Mouse (Mus musculus) common myeloid progenitor, adult 5-6 weeks (primary cell): ENCODE results near the gene Gpc3. TPM values are rescaled to one million over a fixed set of nuclear protein-coding genes. Genes with fewer than 3 reads are reported as not detected.
"Not testable (repeated sequence)": the region's sequence is repeated elsewhere in the genome, so short reads cannot be mapped to it uniquely, and the experiment has no call there.

Experiments
- ATAC-seq: replicated peaks from 2 replicates; pipeline ENCODE4 v1.8.0; 2016; ENCODE audit warnings: low read depth, mild to moderate bottlenecking, moderate TSS enrichment, inconsistent platforms; ENCODE audit not compliant: poor library complexity, severe bottlenecking
- total RNA-seq: library from RNA; stranded (forward); fragments of 200-1000, 187-1606 nt; gene quantifications from 2 replicates; pipeline ENCODE4 v1.2.3, GENCODE M21; 2017

Gene Gpc3
- total RNA-seq, 1 experiment from 2014 or later, result 7.9 TPM

DNA sequence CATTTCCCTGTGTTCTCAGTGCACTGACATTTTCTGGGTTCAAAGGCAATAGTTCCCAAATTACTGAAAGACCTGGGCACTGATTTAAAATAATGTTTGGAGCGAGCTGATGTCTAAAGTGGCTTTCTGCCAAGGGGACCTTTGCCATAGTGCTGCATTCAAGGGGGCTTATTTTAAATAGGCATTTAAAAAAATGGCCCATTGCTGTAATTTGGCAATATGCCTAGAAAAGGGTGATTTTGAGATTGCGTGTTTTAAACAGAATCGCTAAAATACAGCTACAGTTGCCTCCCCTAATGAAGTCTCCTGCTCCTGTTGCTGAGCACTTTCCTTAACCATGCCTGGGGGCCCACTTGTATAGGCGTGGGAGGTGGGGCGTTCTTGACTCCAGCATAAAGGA, 174.3 kb downstream of the Gpc3 start:
- no peak for ATAC-seq

- ATAC-seq, result no peak
These were observed 188.1 kb downstream of the Gpc3 start for GRCm38 (mm10) chrX:52425605-52426004.

- peak; percentile 47; the same call in 1 of the 2 replicates for ATAC-seq
These were observed 193.9 kb downstream of the Gpc3 start for GRCm38 (mm10) chrX:52419850-52420249.

DNA sequence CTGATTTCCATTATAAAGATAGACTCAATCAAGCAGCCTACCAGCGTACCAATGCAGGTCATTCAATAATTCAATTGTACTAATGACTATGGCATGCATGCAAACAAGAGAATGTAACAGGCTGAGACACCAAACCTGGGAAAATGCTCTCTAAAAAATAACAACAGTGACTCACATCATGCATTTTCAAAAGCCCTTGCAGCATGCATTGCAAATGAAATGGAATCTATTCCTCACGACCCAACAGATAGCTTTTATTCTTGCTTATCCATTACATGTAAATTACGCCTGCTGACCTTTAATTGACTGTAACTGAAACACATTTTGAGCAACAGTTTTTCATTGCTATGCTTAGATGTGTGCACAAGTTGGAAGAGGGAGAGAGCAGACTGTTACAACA, 200.8 kb downstream of the Gpc3 start:
- ATAC-seq, result no peak

DNA sequence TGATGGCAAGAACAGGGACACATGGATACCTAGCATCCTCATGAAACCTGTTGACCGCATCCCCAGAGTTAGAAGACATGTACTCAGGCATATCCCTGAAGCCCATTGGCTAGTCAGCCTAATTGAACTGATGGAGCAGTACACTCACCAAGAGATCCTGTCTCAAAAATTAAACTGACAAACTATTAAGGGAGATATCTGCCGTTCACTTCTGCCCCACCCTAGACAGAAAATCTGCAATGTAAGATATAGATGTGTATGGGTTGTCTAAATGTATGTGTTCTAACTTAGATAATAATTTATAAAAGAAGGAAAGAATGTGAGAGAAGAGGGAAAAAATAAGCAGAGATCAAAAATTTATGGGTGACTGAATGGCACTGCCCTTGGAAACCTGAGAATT, 212.6 kb downstream of the Gpc3 start:
- ATAC-seq, result no peak

DNA sequence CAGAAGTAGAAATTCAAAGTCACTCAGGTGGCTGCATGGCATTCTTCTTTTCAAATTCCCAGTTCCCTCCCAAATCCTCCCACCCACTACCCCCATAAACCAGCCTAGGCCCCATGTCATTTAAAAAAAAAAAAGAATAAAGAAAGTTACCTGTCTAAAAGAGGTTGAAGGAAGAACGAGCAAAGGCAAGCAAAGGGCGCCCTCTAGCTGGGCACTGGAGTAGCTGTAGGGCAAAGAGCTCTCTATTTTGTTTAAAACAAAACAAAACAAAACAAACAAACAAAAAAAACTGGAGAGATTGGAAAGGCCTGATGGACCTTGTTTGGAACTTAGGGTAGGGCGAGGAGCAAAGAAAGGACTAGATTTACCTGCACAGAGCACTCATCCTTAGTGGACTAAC, 238.6 kb downstream of the Gpc3 start:
- no peak for ATAC-seq

- no peak for ATAC-seq
These were observed 239.5 kb downstream of the Gpc3 start for GRCm38 (mm10) chrX:52374209-52374608.

DNA sequence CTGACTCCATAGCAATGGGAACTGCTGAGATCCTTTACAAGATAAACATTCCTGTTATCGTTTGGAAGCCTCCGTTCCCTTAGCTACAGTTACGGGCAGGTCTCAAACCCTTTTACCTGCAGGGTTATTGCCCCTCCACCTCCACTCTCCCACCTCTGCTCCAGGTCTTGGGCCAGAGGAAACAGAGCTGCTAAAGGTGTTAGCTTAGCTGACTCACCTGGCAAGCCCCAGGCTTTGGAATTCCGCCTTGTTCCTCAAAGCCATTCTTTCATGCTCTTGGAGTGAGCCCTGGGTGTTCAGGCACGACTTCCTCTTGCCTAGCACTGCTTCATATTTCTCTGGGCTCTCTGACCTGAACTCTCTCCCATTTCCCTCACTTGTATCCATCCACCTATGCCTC, 241.3 kb downstream of the Gpc3 start:
- no peak for ATAC-seq

DNA sequence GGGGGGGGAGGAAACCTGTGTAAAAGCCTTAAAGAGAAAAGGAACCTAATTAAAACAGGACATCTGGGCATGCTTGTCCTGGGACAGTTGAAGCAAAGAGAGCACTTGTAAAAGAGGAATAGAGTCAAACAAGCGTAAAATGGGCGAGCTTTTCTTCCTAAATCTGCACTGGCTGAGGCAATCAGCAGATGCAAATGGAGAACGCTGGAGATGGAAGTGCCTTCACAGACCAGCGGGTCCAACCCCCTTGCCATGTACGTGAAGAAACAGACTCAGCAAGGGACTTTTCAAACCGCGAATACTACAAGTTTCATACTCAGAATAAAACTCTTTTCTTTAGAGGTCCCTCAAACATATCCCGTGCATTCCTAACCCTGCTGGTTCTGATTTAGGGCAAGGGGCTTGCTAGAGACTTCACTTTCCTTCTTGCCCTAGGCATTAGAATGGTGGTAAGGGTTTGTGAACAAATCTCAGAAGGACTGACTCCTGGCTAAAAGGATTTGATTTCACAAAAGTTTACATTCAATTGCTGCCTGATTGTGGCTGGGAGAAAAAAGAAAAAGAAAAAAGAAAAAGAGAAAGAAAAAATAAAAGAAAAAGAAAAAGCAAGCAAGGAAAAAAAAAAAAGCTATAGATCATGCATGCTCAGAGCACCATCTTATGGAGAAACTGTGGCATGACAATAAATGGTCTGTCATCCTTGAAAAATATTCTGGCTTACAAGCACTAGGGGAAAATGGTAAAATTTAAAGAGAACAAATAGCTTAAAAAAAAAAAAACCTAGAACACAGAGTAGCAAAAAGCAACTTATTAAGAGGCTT, 243.6 kb downstream of the Gpc3 start:
- ATAC-seq, result no peak

GRCm38 (mm10) chrX:52369304-52369937, 244.3 kb downstream of the Gpc3 start:
- no peak for ATAC-seq

GRCm38 (mm10) chrX:52366826-52367225, 246.9 kb downstream of the Gpc3 start:
- no peak for ATAC-seq

DNA sequence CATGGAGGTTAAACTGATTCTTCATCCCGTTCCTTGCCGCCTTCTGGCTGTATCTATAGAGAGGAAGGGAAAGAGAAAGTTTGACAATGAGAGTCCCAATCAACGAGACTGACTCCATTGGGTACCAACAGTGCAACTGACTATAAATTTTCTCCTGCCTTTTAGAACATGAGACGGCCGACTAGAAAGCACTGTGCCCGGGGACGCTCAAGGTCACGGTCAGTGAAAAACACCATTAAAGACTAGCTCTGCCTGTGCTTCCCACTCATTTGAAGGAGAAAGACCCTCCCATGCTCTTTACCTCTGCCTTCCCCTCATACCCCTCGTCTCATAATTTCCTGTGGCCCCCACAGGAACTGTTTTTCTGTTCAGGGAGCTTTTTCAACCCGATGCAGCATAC, 248.0 kb downstream of the Gpc3 start:
- no peak for ATAC-seq

GRCm38 (mm10) chrX:52362241-52363011, 251.3 kb downstream of the Gpc3 start:
- no peak for ATAC-seq

DNA sequence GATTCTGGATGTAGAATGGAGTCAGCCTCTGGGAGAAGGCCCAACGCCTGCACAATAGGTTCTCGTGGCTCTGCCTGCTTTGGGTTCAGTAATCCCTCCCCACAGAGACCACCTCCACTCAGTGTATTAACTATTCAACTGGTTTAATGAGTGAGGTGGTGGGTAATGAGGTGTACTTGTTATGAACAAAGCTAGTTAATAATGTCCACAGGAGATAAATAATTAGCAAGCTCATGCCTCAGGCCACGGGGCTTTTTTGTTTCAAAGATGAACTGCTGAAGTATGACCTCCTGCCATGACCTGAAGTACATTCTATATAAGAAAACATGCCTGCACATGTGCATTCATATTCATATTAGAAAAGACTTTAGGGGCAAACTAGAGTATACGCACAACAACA, 260.8 kb downstream of the Gpc3 start:
- ATAC-seq, result no peak

DNA sequence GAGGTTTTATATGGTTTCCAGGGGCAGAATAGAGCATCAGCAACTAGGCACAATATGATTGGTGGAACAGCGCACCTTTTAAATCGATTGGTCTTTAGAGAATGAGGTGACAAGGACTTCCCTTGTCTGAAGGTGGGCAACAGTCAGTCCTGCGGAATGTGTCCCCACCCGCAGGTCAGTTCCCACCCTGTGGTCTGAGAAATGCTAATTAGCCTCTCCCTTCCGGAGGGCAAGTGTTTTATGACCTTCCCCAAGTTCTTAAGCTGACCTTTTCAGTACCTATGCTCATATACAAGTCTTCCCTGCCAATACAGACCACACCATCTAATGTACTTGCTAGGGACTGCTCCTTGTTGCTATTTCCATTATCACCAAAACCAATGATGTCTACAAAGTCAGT, 263.1 kb downstream of the Gpc3 start:
- not testable (repeated sequence) for ATAC-seq

- ATAC-seq, result no peak
These were observed 265.0 kb downstream of the Gpc3 start for GRCm38 (mm10) chrX:52348773-52349172.

GRCm38 (mm10) chrX:52344018-52344417, 269.7 kb downstream of the Gpc3 start:
- ATAC-seq, result no peak

GRCm38 (mm10) chrX:52340251-52340650, 273.5 kb downstream of the Gpc3 start:
- no peak for ATAC-seq

GRCm38 (mm10) chrX:52321791-52322190, 292.0 kb downstream of the Gpc3 start:
- ATAC-seq, result no peak

GRCm38 (mm10) chrX:52320653-52321052, 293.1 kb downstream of the Gpc3 start:
- no peak for ATAC-seq

GRCm38 (mm10) chrX:52310976-52311375, 302.8 kb downstream of the Gpc3 start:
- ATAC-seq, result no peak
